Mouse (Mus musculus) neural tube, embryonic 13.5 days (tissue): ENCODE data around the gene Plppr1. TPM values are rescaled to one million over a fixed set of nuclear protein-coding genes. Genes with fewer than 3 reads are reported as not detected.

ENCODE experiments used
- ATAC-seq: fragments of 200-750 bp; cut with Nextera tagmentation; 2 replicates; pipeline ENCODE4 v1.8.0; 2017; ENCODE audit warnings: low read depth, mild to moderate bottlenecking, moderate TSS enrichment, moderate library complexity
- H3K27ac ChIP-seq: fragments of 300-500 bp; sonication (generic); replicated peaks from 2 replicates; pipeline ENCODE4 v1.5.1; 2015; ENCODE audit warnings: moderate library complexity, mild to moderate bottlenecking, inconsistent platforms
- H3K27me3 ChIP-seq: fragments of 300-500 bp; sonication (generic); 2 replicates; pipeline ENCODE4 v1.6.1; 2015; ENCODE audit warnings: mild to moderate bottlenecking, inconsistent platforms
- H3K36me3 ChIP-seq: fragments of 300-500 bp; sonication (generic); 2 replicates; pipeline ENCODE4 v1.6.1; 2015; ENCODE audit warnings: mild to moderate bottlenecking, inconsistent platforms
- H3K4me1 ChIP-seq: fragments of 300-500 bp; sonication (generic); replicated peaks from 2 replicates; pipeline ENCODE4 v1.6.1; 2015; ENCODE audit warnings: inconsistent platforms
- H3K4me2 ChIP-seq: fragments of 300-500 bp; sonication (generic); 2 replicates; pipeline ENCODE4 v1.6.1; 2015; ENCODE audit warnings: inconsistent platforms, mild to moderate bottlenecking, moderate library complexity
- H3K4me3 ChIP-seq: fragments of 300-500 bp; sonication (generic); 2 replicates; pipeline ENCODE4 v1.5.1; 2015; ENCODE audit warnings: mild to moderate bottlenecking, inconsistent platforms
- H3K9ac ChIP-seq: fragments of 300-500 bp; sonication (generic); 2 replicates; pipeline ENCODE4 v1.6.1; 2015; ENCODE audit warnings: moderate library complexity, mild to moderate bottlenecking, inconsistent platforms
- H3K9me3 ChIP-seq: fragments of 300-500 bp; sonication (generic); 2 replicates; pipeline ENCODE4 v1.6.1; 2016; ENCODE audit warnings: inconsistent platforms
- WGBS: fragments of 180-500 bp; shearing (Covaris S2); methylation state at CpG from one replicate; pipeline ENCODE4 v1.1.7; 2015; 5-methylcytosine and 5-hydroxymethylcytosine counted together
- polyA plus RNA-seq: library from polyadenylated mRNA; unstranded; fragments of >200 nt; fragmentation: Nextera tagmentation; extraction: Ambion mirVana; gene quantifications from 2 replicates; pipeline ENCODE4 v1.2.1, GENCODE M21; 2015

The Plppr1 gene
- polyA plus RNA-seq, result 75.8 and 77.0 TPM in 2 replicates

- peak; percentile 93 for ATAC-seq
- Histone ChIP-seq H3K4me3 (peak within 1 kb of the TSS; percentile 86), H3K36me3 (no peaks in the 10 kb centered on the region), H3K9ac (peak within 1 kb of the TSS; percentile 92), H3K4me2 (peak within 1 kb of the TSS; percentile 77), H3K27ac (peak within 1 kb of the TSS; percentile 96), H3K9me3 (no peaks in the 10 kb centered on the region), H3K27me3 (no peaks in the 10 kb centered on the region), H3K4me1 (peaks cover 43% of the 10 kb centered on the region)
- 0% methylated on average over 19 of the region's 21 CpGs for WGBS
Measured at GRCm38 (mm10) chr4:49059021-49059401, at the start of gene Plppr1. TSS of gene Plppr1 (plus strand) at chr4:49059273.

- Histone ChIP-seq H3K27me3 (no peaks in the 10 kb centered on the region), H3K36me3 (no peaks in the 10 kb centered on the region), H3K27ac (no peak overlapping the region), H3K4me1 (no peaks in the 10 kb centered on the region), H3K9me3 (no peaks in the 10 kb centered on the region), H3K4me2 (no peak overlapping the region), H3K4me3 (no peak overlapping the region), H3K9ac (no peak overlapping the region)
- no peak for ATAC-seq
Measured at GRCm38 (mm10) chr4:49016701-49017100, 42.4 kb upstream of the Plppr1 start.

GRCm38 (mm10) chr4:49023221-49023620 lies 35.9 kb upstream of the Plppr1 start:
- no peak overlapping the region for H3K9ac ChIP-seq
- no peaks in the 10 kb centered on the region for H3K4me1 ChIP-seq
- no peak overlapping the region for H3K4me2 ChIP-seq
- ATAC-seq, result no peak
- no peaks in the 10 kb centered on the region for H3K9me3 ChIP-seq
- H3K4me3 ChIP-seq, result no peak overlapping the region
- no peak overlapping the region for H3K27ac ChIP-seq
- 93% methylated on average over 1 of the region's 1 CpGs for WGBS
- no peaks in the 10 kb centered on the region for H3K36me3 ChIP-seq
- H3K27me3 ChIP-seq, result no peaks in the 10 kb centered on the region

- Histone ChIP-seq H3K9ac (no peak overlapping the region), H3K27ac (no peak overlapping the region), H3K36me3 (no peaks in the 10 kb centered on the region), H3K9me3 (no peaks in the 10 kb centered on the region), H3K27me3 (no peaks in the 10 kb centered on the region), H3K4me1 (no peaks in the 10 kb centered on the region), H3K4me2 (no peak overlapping the region), H3K4me3 (no peak overlapping the region)
- ATAC-seq, result no peak
- 50% methylated on average over 4 of the region's 4 CpGs for WGBS
Measured at GRCm38 (mm10) chr4:49038311-49038710, 20.8 kb upstream of the Plppr1 start.

- Histone ChIP-seq H3K9me3 (no peaks in the 10 kb centered on the region), H3K4me2 (no peak overlapping the region), H3K36me3 (no peaks in the 10 kb centered on the region), H3K27ac (no peak overlapping the region), H3K4me1 (no peaks in the 10 kb centered on the region), H3K4me3 (no peak overlapping the region), H3K9ac (no peak overlapping the region), H3K27me3 (no peaks in the 10 kb centered on the region)
- no peak for ATAC-seq
- WGBS, result 81% methylated on average over 3 of the region's 3 CpGs
Measured at GRCm38 (mm10) chr4:49039854-49040253, 19.2 kb upstream of the Plppr1 start.

- Histone ChIP-seq H3K36me3 (no peaks in the 10 kb centered on the region), H3K9ac (no peak overlapping the region), H3K4me1 (no peaks in the 10 kb centered on the region), H3K4me3 (no peak overlapping the region), H3K27me3 (no peaks in the 10 kb centered on the region), H3K27ac (no peak overlapping the region), H3K9me3 (no peaks in the 10 kb centered on the region), H3K4me2 (no peak overlapping the region)
- ATAC-seq, result no peak
- WGBS, result 77% methylated on average over 1 of the region's 1 CpGs
Measured at GRCm38 (mm10) chr4:49041655-49042054, 17.4 kb upstream of the Plppr1 start.

GRCm38 (mm10) chr4:49050628-49051027 lies 8.4 kb upstream of the Plppr1 start:
- H3K4me1 ChIP-seq, result no peaks in the 10 kb centered on the region
- no peak overlapping the region for H3K4me2 ChIP-seq
- H3K27me3 ChIP-seq, result no peaks in the 10 kb centered on the region
- no peaks in the 10 kb centered on the region for H3K9me3 ChIP-seq
- H3K36me3 ChIP-seq, result no peaks in the 10 kb centered on the region
- ATAC-seq, result no peak
- WGBS, result 55% methylated on average over 1 of the region's 1 CpGs
- no peak overlapping the region for H3K27ac ChIP-seq
- H3K9ac ChIP-seq, result no peak overlapping the region
- H3K4me3 ChIP-seq, result no peak overlapping the region

- Histone ChIP-seq H3K9ac (no peak overlapping the region; the same call in 1 of the 2 replicates), H3K27ac (no peak overlapping the region), H3K4me2 (peak overlapping the region; percentile 77), H3K27me3 (no peaks in the 10 kb centered on the region), H3K9me3 (no peaks in the 10 kb centered on the region), H3K36me3 (no peaks in the 10 kb centered on the region), H3K4me3 (no peak overlapping the region), H3K4me1 (peaks cover 36% of the 10 kb centered on the region)
- no peak for ATAC-seq
- WGBS, result 3% methylated on average over 2 of the region's 2 CpGs
Measured at GRCm38 (mm10) chr4:49057916-49058315, 1.2 kb upstream of the Plppr1 start.

GRCm38 (mm10) chr4:49058557-49058956 lies 516 bp upstream of the Plppr1 start:
- peak; percentile 9; the same call in 1 of the 2 replicates for ATAC-seq
- no peaks in the 10 kb centered on the region for H3K36me3 ChIP-seq
- H3K4me2 ChIP-seq, result peak overlapping the region; percentile 77
- H3K9me3 ChIP-seq, result no peaks in the 10 kb centered on the region
- H3K27ac ChIP-seq, result peak overlapping the region; percentile 96
- H3K4me1 ChIP-seq, result peaks cover 43% of the 10 kb centered on the region
- WGBS, result 3% methylated on average over 7 of the region's 7 CpGs
- H3K4me3 ChIP-seq, result peak overlapping the region; percentile 86
- peak overlapping the region; percentile 92 for H3K9ac ChIP-seq
- no peaks in the 10 kb centered on the region for H3K27me3 ChIP-seq

- H3K4me3 ChIP-seq, result peak overlapping the region; percentile 86
- peaks cover 50% of the 10 kb centered on the region for H3K4me1 ChIP-seq
- H3K36me3 ChIP-seq, result no peaks in the 10 kb centered on the region
- H3K4me2 ChIP-seq, result peak overlapping the region; percentile 77
- no peaks in the 10 kb centered on the region for H3K27me3 ChIP-seq
- WGBS, result under 1% methylated on average over 62 of the region's 62 CpGs
- peak overlapping the region; percentile 96 for H3K27ac ChIP-seq
- peak overlapping the region; percentile 92 for H3K9ac ChIP-seq
- H3K9me3 ChIP-seq, result no peaks in the 10 kb centered on the region
- ATAC-seq, result peak; percentile 92
Measured at GRCm38 (mm10) chr4:49059402-49060381, 619 bp downstream of the Plppr1 start.

GRCm38 (mm10) chr4:49069471-49069870 lies 10.4 kb downstream of the Plppr1 start:
- WGBS, result 90% methylated on average over 4 of the region's 4 CpGs
- no peak overlapping the region for H3K4me3 ChIP-seq

GRCm38 (mm10) chr4:49072886-49073285 lies 13.8 kb downstream of the Plppr1 start:
- Histone ChIP-seq H3K4me1 (peaks cover 1% of the 10 kb centered on the region; the same call in 1 of the 2 replicates), H3K27me3 (no peaks in the 10 kb centered on the region), H3K36me3 (peaks cover 5% of the 10 kb centered on the region), H3K4me2 (no peak overlapping the region), H3K9ac (no peak overlapping the region), H3K9me3 (no peaks in the 10 kb centered on the region), H3K4me3 (no peak overlapping the region), H3K27ac (no peak overlapping the region)
- 79% methylated on average over 4 of the region's 4 CpGs for WGBS
- no peak for ATAC-seq

More at GRCm38 (mm10) chr4:49069471-49069870, 10.4 kb downstream of the Plppr1 start:
- H3K4me2 ChIP-seq, result no peak overlapping the region
- H3K27ac ChIP-seq, result no peak overlapping the region
- H3K9ac ChIP-seq, result no peak overlapping the region
- H3K4me1 ChIP-seq, result peaks cover 8% of the 10 kb centered on the region
- H3K36me3 ChIP-seq, result peaks cover 11% of the 10 kb centered on the region
- no peak for ATAC-seq
- no peaks in the 10 kb centered on the region for H3K9me3 ChIP-seq
- H3K27me3 ChIP-seq, result no peaks in the 10 kb centered on the region
